Mouse (Mus musculus): ENCODE measurements at regions not wholly inside any gene's neighbourhood (a gene's known extent, or its start where the extent isn't known, plus 50 kb on each side); places are given as distances from the start of the nearest gene placed in this dataset.
"Not testable (repeated sequence)": the region's sequence is repeated elsewhere in the genome, so short reads cannot be mapped to it uniquely, and the experiment has no call there.

GRCm38 (mm10) chr6:3319378-3319777 is 80.0 kb downstream of the Samd9l start:
- Histone ChIP-seq H3K4me2 (ENCODE audit: low read depth, low read length) (no peak overlapping the region), H3K9ac (ENCODE audit: low read length) (no peak overlapping the region), H3K36me3 (ENCODE audit: control insufficient read depth, insufficient read depth, low read length) (no peaks in the 10 kb centered on the region), H3K4me1 (replicated peaks; ENCODE audit: control insufficient read depth, insufficient read depth, low read length) (no peaks in the 10 kb centered on the region), H3K4me3 (ENCODE audit: low read length) (no peak overlapping the region), H3K27ac (ENCODE audit: low read length) (no peak overlapping the region), H3K9me3 (ENCODE audit: control insufficient read depth, low read length) (no peaks in the 10 kb centered on the region), H3K27me3 (ENCODE audit: control insufficient read depth, insufficient read depth, low read depth, low read length) (no peaks in the 10 kb centered on the region)
- peak; percentile 52; the same call in 1 of the 2 replicates for ATAC-seq (ENCODE audit: low read depth)
- WGBS, result 51% methylated on average over 4 of the region's 4 CpGs

GRCm38 (mm10) chr6:3307598-3308220 is 91.7 kb downstream of the Samd9l start:
- WGBS, result under 1% methylated on average over 11 of the region's 11 CpGs
- Histone ChIP-seq H3K27ac (ENCODE audit: low read length) (peak overlapping the region; percentile 71), H3K4me2 (ENCODE audit: low read depth, low read length) (0 out of 2 replicates have a peak overlapping the region, but pooled peaks have one; percentile 20)
- H3K27me3 ChIP-seq (ENCODE audit: control insufficient read depth, insufficient read depth, low read depth, low read length); H3K4me1 ChIP-seq (replicated peaks; ENCODE audit: control insufficient read depth, insufficient read depth, low read length); H3K36me3 ChIP-seq (ENCODE audit: control insufficient read depth, insufficient read depth, low read length); H3K9me3 ChIP-seq (ENCODE audit: control insufficient read depth, low read length); H3K4me3 ChIP-seq (ENCODE audit: low read length); H3K9ac ChIP-seq (ENCODE audit: low read length): not testable (repeated sequence)
- ATAC-seq (ENCODE audit: low read depth), result peak; percentile 99

- H3K4me2 ChIP-seq (ENCODE audit: low read depth, low read length); H3K27ac ChIP-seq (ENCODE audit: low read length); H3K4me3 ChIP-seq (ENCODE audit: low read length); H3K4me1 ChIP-seq (replicated peaks; ENCODE audit: control insufficient read depth, insufficient read depth, low read length); H3K9ac ChIP-seq (ENCODE audit: low read length); H3K36me3 ChIP-seq (ENCODE audit: control insufficient read depth, insufficient read depth, low read length); H3K27me3 ChIP-seq (ENCODE audit: control insufficient read depth, insufficient read depth, low read depth, low read length); H3K9me3 ChIP-seq (ENCODE audit: control insufficient read depth, low read length): not testable (repeated sequence)
- ATAC-seq (ENCODE audit: low read depth), result 0 out of 2 replicates have a peak, but pooled peaks have one; percentile 51
- 18% methylated on average over 10 of the region's 10 CpGs for WGBS
Observed at GRCm38 (mm10) chr6:3304881-3305620, 94.3 kb downstream of the Samd9l start.

- H3K9me3 ChIP-seq (ENCODE audit: control insufficient read depth, low read length); ATAC-seq (ENCODE audit: low read depth); H3K27me3 ChIP-seq (ENCODE audit: control insufficient read depth, insufficient read depth, low read depth, low read length); H3K4me3 ChIP-seq (ENCODE audit: low read length); H3K9ac ChIP-seq (ENCODE audit: low read length); H3K4me2 ChIP-seq (ENCODE audit: low read depth, low read length); H3K36me3 ChIP-seq (ENCODE audit: control insufficient read depth, insufficient read depth, low read length); H3K27ac ChIP-seq (ENCODE audit: low read length); H3K4me1 ChIP-seq (replicated peaks; ENCODE audit: control insufficient read depth, insufficient read depth, low read length): not testable (repeated sequence)
- WGBS, result 72% methylated on average over 8 of the region's 8 CpGs
Observed at GRCm38 (mm10) chr6:3293316-3293715, 106.1 kb downstream of the Samd9l start.

GRCm38 (mm10) chr6:3291983-3292382 is 107.4 kb downstream of the Samd9l start:
- H3K36me3 ChIP-seq (ENCODE audit: control insufficient read depth, insufficient read depth, low read length); H3K27me3 ChIP-seq (ENCODE audit: control insufficient read depth, insufficient read depth, low read depth, low read length); H3K9me3 ChIP-seq (ENCODE audit: control insufficient read depth, low read length); H3K4me2 ChIP-seq (ENCODE audit: low read depth, low read length); H3K4me1 ChIP-seq (replicated peaks; ENCODE audit: control insufficient read depth, insufficient read depth, low read length); H3K27ac ChIP-seq (ENCODE audit: low read length); ATAC-seq (ENCODE audit: low read depth); H3K9ac ChIP-seq (ENCODE audit: low read length); H3K4me3 ChIP-seq (ENCODE audit: low read length): not testable (repeated sequence)
- whole genome bisulfite sequencing, result 97% methylated on average over 6 of the region's 6 CpGs

- not testable (repeated sequence) for H3K4me3 ChIP-seq (ENCODE audit: low read length); ATAC-seq (ENCODE audit: low read depth); H3K4me2 ChIP-seq (ENCODE audit: low read depth, low read length); H3K27me3 ChIP-seq (ENCODE audit: control insufficient read depth, insufficient read depth, low read depth, low read length); H3K27ac ChIP-seq (ENCODE audit: low read length); H3K9ac ChIP-seq (ENCODE audit: low read length); H3K36me3 ChIP-seq (ENCODE audit: control insufficient read depth, insufficient read depth, low read length); H3K9me3 ChIP-seq (ENCODE audit: control insufficient read depth, low read length); H3K4me1 ChIP-seq (replicated peaks; ENCODE audit: control insufficient read depth, insufficient read depth, low read length)
- 71% methylated on average over 3 of the region's 4 CpGs for WGBS
Observed at GRCm38 (mm10) chr6:3268726-3269125, 130.6 kb downstream of the Samd9l start.

- H3K4me1 ChIP-seq (replicated peaks; ENCODE audit: control insufficient read depth, insufficient read depth, low read length); H3K9ac ChIP-seq (ENCODE audit: low read length); H3K27me3 ChIP-seq (ENCODE audit: control insufficient read depth, insufficient read depth, low read depth, low read length); H3K4me2 ChIP-seq (ENCODE audit: low read depth, low read length); H3K9me3 ChIP-seq (ENCODE audit: control insufficient read depth, low read length); H3K36me3 ChIP-seq (ENCODE audit: control insufficient read depth, insufficient read depth, low read length); H3K4me3 ChIP-seq (ENCODE audit: low read length): not testable (repeated sequence)
- ATAC-seq (ENCODE audit: low read depth), result peak; percentile 88
- 37% methylated on average over 1 of the region's 1 CpGs for WGBS
- peak overlapping the region; percentile 59; the same call in 1 of the 2 replicates for H3K27ac ChIP-seq (ENCODE audit: low read length)
Observed at GRCm38 (mm10) chr6:3265477-3265876, 133.9 kb downstream of the Samd9l start.

All from lung, embryonic 16.5 days (tissue).